Mouse (Mus musculus) erythroblast, embryonic 14.5 days (primary cell): ENCODE results near the gene Mybph.

Experiments
- GATA1 ChIP-seq: IDR thresholded peaks from 2 replicates; pipeline ENCODE4 v1.6.1; 2012; ENCODE audit warnings: low read length, inconsistent platforms, mixed read lengths
- TAL1 ChIP-seq: IDR thresholded peaks from 3 replicates; pipeline ENCODE4 v1.6.1; 2012; ENCODE audit warnings: low read length, inconsistent platforms, mixed read lengths

GRCm38 (mm10) chr1:134205296-134206018, 12.2 kb downstream of the Mybph start:
- TF ChIP-seq GATA1 (no peak), TAL1 (no peak)
